Mouse (Mus musculus) T-helper 1 cell (primary cell): ENCODE measurements around the gene Rab13.

Experiments
- in situ Hi-C: fragments of 300-600 bp; cut with MboI, MseI; formaldehyde crosslinking; loops from one replicate; pipeline ENCODE4 v1.15.1; 2025; ENCODE audit warnings: high pct_unique_total_duplicates

The Rab13 gene

DNA sequence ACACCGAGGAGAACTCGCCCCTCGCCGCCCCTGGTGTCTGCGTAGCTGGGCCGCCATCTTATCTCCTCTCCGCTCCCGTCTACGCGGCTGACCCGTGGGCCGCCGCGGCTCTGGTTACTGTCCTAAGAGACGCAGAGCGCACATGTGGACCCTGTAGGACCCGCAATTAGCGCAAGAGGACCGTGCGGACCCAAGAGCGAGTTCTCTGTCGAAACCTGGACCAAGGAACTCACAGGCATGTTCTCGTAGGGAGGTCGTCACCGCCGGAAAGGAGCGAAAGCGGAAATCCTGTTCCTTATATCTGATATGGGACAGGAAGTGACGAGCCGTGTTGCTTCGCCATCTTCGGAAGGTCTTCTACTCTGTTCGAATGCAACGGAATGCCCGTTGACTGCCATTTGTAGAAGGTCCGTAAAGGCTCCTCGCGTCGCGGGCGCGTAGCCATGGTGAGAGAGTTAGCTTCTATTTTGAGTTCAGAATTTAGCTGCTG lies at the start of gene Rab13, which contains the start of gene Rps27:
Gene Rab13, plus strand, starts transcription at position 319 of the 490 bp plus-strand sequence.
Gene Rps27, minus strand, starts transcription at position 275 of the 490 bp plus-strand sequence.
- in situ Hi-C loops = no loop called here

DNA sequence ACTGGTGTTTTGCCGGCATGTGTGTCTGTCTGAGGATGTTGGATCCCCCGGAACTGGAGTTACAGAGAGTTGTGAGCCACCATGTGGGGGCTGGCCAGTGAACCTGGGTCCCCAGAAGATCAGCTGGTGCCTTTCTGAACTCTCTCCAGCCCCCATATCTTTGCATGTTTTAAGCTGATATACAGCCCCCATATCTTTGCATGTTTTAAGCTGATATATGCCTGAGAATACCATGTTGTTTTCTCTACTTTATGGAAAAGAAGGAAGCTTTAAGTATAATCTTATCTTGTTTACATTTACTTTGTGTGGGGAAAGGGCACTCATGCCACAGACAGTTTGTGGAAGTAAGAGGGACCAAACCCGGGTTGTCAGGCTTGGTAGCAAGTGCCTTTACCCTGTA lies 33.9 kb upstream of the Rab13 start:
- in situ Hi-C loops = no loop called here

DNA sequence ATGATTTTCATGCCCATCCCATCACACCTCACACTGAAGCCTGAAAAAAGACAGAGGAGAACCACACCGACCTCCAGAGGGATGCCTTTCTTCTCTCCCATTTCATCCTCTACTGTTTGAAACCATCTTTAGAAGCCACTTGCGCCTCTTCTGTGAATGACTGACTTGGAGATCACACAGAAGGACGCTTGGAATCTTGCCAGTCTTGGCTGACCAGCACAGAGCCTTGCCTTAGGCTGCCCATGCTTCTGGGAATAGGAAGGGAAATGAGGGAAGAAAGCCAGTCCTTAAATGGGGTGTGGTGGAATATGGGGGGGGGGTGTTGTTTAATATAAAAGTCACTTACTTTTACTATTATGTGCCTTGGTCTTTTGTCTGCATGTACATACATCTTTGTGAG lies 29.9 kb upstream of the Rab13 start:
- in situ Hi-C loops = no loop called here

- in situ Hi-C loops = no loop called here
These were observed 22.5 kb upstream of the Rab13 start for GRCm38 (mm10) chr3:90190859-90191510.

DNA sequence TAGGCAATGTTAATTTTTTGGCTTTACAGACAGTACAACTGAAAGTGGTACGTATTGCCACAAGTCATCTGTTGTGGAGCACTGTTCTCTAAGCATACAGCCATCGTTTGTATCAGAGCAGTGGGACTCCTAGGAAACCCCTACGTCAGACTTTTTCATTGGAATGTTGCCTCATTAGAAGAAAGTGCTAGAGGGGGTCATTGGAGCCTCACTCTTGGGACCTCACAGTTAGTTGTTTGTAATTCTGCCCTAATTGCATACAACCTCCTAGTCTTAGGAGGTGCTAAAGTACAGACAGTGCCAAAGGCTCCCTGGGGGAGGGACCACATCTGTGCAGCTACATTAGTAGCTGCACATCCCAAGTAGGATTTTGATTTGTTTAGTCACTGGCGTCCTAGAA lies 18.7 kb upstream of the Rab13 start:
- in situ Hi-C loops = no loop called here

GRCm38 (mm10) chr3:90195644-90196043 lies 17.9 kb upstream of the Rab13 start:
- in situ Hi-C loops = no loop called here

- in situ Hi-C loops = no loop called here
These were observed 15.9 kb upstream of the Rab13 start for GRCm38 (mm10) chr3:90197548-90197947.

GRCm38 (mm10) chr3:90202884-90203283 lies 10.6 kb upstream of the Rab13 start:
- in situ Hi-C loops = no loop called here

GRCm38 (mm10) chr3:90203619-90204018 lies 9.9 kb upstream of the Rab13 start:
- in situ Hi-C loops = no loop called here

- in situ Hi-C loops = no loop called here
These were observed 8.9 kb upstream of the Rab13 start for GRCm38 (mm10) chr3:90204582-90204981.

GRCm38 (mm10) chr3:90208662-90209061 lies 4.8 kb upstream of the Rab13 start:
- in situ Hi-C loops = no loop called here

- in situ Hi-C loops = no loop called here
These were observed 3.5 kb upstream of the Rab13 start for GRCm38 (mm10) chr3:90209908-90210566.

DNA sequence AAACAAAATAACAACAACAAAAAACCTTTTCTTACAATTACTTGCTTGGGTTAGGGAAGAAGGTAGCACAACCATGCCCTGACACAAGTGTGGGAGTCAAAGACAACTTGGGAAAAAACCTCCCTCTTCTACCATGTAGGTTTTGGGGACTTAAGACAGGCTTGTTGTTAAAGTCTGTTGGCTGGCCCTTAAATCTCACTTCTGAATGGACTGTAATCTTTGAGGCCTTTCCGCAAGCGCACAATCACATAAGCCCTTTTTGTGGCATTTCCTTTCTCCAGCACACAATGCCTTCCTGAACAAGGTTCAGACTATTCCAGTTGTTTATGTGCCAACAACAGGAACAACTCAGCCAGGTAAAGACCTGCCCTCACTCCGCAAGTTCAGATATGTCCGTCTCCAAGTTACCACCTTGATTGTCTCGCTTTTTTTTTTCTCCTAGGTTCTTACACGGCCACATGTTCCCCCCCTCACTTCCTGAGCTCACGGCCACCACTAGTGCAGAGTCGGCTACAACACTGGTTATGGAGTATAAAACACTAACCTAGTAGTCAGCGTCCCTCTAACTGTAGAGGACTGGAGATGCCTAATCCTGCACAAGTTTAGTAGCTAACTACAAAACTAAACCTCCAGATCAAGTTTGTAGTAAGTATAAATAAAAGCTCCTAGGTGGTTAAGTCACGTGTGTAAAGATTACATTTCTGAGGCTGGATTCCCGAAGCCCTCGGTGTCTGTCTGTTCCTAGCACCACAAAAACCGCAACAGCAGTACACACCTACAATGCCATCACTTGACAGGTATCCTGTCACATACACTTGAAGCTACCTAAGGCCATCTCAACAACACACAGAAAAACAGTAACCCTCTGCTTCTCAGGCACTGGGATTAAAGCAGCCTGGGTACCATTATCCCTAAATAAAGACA lies 1.8 kb upstream of the Rab13 start:
- in situ Hi-C loops = no loop called here

DNA sequence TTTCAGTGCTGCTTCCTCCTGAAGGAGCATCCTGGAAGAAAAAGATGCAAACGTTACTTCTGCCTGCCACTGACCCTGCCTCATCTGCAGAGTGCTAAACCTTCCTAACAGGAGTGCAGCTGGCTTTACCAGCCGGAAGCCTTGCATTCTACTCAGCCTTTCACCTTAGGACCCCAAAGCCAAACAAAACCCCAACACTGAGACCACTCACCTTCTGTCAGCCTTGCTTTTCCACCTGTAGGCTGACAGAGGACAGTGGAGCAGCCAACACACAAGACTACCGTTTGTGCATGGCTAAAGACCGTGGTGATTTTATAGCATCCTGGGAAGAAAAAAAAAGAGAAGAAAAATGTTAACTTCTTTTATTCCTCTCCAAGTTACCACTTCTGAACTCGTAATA lies 772 bp upstream of the Rab13 start:
- in situ Hi-C loops = no loop called here

DNA sequence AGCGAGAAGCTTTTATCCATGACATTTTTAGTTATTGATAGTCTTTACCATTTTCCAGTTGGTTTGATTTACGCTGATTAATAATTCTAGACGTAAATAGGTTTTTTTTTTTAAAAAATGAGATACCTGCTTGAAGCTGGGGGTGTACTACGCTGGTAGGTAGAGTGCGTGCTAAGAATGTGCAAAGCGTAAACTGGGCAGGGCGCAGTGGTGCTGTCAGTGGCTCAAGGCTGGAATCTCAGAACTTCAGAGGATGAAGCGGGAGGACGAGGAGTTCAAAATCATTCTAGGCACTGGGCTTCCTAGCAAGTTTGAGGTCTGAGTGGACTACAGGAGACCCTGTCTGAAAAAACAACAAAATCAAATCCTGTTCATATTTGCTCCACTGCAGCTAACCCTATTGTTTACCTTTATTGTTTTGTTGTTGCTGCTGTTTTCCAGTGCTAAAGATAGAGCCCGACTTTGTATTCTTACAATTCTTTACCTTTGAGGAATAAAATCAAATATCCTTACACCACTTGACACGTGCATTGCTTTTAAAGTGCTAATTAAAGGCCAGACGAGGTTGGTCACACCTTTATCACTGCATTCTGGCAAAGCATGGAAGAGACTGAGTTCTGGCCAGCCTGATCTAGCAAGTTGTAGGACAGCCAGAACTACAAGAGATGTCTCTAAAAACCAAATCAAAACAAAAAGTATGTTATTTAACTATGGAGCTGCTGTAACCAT lies 625 bp downstream of the Rab13 start:
- in situ Hi-C loops = no loop called here

DNA sequence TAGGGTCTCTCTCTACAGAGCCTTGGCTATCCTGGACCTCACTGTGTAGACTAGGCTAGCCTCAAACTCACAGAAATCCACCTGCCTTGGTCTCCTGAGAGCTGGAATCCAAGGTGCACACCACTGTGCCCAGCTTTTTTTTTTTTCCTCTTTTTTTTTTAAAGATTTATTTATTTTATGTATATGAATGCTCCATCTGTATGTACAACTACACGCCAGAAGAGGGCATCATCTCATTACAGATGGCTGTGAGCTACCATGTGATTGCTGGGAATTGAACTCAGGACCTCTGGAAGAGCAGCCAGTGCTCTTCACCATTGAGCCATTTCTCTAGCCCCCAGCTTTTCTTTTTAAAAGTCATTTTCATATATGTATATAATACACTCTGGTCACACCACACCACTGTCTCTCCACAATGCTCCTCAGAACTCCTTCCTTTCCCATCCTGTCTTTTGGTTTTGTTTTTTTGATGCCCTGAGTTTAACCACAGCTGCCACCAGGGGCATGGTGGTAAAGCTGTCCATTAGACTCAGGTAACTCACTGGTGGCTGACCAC lies 2.4 kb downstream of the Rab13 start:
- in situ Hi-C loops = loop anchor here (5.0 kb wide), 1 partner anchor 156 kb away; no protein-coding TSS in a partner anchor

- in situ Hi-C loops = no loop called here
These were observed 6.6 kb downstream of the Rab13 start for GRCm38 (mm10) chr3:90220088-90220487.

DNA sequence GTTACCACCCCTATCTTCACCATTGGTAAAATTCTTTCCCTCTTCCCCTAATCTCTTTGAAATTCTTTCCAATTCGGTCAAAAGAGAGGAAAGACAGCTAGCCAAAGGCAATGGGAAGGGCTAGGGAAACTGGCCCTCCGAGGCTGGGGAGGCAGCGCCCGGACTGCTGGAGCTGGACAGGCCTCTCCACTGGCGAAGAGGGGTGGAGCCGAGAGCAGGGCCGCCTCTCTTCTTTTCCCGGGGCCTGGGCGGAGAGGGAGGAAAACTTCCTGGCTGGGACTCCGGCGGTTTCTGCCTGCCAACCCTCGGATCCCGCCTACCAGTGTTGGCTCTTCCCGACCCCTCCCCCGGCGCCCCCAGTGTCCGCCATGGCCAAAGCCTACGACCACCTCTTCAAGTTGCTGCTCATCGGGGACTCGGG lies 7.0 kb downstream of the Rab13 start:
- in situ Hi-C loops = no loop called here

GRCm38 (mm10) chr3:90221123-90221522 lies 7.6 kb downstream of the Rab13 start:
- in situ Hi-C loops = no loop called here

DNA sequence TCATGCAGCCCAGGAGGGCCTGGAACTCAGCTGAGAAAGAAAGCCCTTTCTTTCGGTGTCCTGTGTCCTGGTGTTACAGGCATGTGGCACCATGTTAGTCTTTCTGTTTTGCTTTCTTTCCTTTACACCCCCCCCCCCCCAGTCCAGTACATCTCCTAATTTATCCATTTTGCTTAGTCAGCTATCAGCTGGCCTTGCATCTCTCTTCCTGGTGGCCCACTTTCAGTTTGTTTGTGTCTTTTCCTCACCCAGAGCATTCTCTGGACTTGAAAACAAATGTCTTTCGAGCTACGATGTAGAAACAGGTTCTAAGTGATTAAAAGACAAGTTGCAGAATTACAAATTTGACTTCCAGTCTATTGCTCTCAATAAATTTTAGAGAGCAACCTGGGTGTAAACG lies 9.0 kb downstream of the Rab13 start:
- in situ Hi-C loops = no loop called here

DNA sequence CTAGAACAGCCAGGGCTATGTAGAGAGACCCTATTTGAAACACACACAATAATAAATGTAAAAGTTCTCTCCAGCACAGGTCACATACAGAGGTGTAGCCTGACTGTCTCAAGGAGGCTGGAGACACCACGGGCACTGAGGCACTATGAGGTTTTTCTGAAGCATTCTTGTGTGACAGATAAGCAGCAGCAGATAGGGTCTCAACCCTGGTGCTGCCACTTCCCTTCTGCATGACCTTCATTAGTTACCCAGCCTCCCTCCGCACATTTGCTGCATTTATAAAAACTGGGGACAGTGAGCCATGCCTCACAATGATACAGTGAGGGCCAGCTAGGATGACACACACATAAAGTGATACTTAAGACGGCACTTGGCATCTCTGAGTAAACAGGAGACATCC lies 9.4 kb downstream of the Rab13 start:
- in situ Hi-C loops = no loop called here
